Mouse (Mus musculus): ENCODE measurements around the gene Hist1h4i. TPM values are rescaled to one million over a fixed set of nuclear protein-coding genes. Genes with fewer than 3 reads are reported as not detected.

The Hist1h4i gene
- polyA plus RNA-seq, 1 experiment from 2014 or later = 33.6 TPM

DNA sequence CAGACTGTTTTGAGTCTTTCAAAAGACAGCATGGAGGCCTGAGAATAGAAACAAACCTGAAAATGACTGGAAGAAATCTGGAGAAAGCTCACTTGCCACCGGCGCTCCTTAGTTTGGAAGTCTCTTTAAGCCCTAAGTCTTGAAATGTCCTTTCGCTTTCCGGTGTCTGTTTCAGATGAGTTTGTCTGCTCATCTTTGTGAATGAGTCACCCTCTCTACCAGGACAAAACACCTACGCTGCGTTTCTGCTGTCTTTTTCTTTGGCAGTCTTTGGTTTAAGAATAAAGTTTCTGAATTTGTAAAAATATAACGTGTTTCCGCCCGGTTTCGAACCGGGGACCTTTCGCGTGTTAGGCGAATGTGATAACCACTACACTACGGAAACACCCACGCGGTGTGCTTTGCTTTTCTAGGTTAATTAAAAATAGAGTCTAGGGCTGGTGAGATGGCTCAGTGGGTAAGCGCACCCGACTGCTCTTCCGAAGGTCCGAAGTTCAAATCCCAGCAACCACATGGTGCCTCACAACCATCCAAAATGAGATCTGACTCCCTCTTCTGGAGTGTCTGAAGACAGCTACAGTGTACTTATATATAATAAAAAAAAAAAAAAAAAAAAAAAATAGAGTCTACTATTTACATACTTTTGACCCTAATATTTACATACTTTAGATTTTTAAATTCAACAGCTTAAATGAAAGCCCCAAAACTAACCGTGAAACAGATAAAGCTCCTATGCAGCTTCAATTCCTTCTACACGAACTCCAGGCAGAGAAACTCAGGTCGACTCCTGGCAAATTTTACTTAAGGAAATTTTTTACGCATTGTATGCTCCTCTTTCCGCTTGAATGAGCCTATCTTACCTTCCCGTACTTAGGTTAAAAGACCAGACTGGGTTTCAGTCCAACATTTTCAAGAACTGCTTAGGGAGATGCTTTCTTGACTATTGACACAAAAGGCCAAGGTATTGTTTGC is 25.4 kb downstream of the Hist1h4i start:
- H3K4me1 ChIP-seq (replicated peaks) = peaks cover 14% of the 10 kb centered on the region; the same call in 1 of the 2 replicates
- H3K27ac ChIP-seq = no peak overlapping the region
- H3K36me3 ChIP-seq = no peaks in the 10 kb centered on the region
- WGBS = 15% methylated on average over 27 of the region's 27 CpGs
- H3K4me3 ChIP-seq = peak overlapping the region; percentile 18; the same call in 1 of the 2 replicates
- peak; percentile 84 for DNase-seq (ENCODE audit: low spot score)
- peaks cover 89% of the 10 kb centered on the region for H3K27me3 ChIP-seq (ENCODE audit: insufficient read depth, poor library complexity, severe bottlenecking)
- H3K9me3 ChIP-seq = peaks cover 4% of the 10 kb centered on the region; the same call in 1 of the 2 replicates

- Histone ChIP-seq H3K4me1 (replicated peaks) (peaks cover 5% of the 10 kb centered on the region; the same call in 1 of the 2 replicates), H3K9me3 (peaks cover 4% of the 10 kb centered on the region; the same call in 1 of the 2 replicates), H3K4me3 (peak overlapping the region; percentile 37), H3K36me3 (no peaks in the 10 kb centered on the region), H3K27me3 (ENCODE audit: insufficient read depth, poor library complexity, severe bottlenecking) (peaks cover 90% of the 10 kb centered on the region), H3K27ac (no peak overlapping the region)
- WGBS = 15% methylated on average over 17 of the region's 17 CpGs
- DNase-seq (ENCODE audit: low spot score) = peak; percentile 49
Observed at GRCm38 (mm10) chr13:22014411-22014845, 26.7 kb downstream of the Hist1h4i start.

- H3K27me3 ChIP-seq (ENCODE audit: insufficient read depth, poor library complexity, severe bottlenecking) = peaks cover 90% of the 10 kb centered on the region
- H3K9me3 ChIP-seq = peaks cover 4% of the 10 kb centered on the region; the same call in 1 of the 2 replicates
- H3K4me1 ChIP-seq (replicated peaks) = peaks cover 5% of the 10 kb centered on the region; the same call in 1 of the 2 replicates
- peak overlapping the region; percentile 37 for H3K4me3 ChIP-seq
- no peak overlapping the region for H3K27ac ChIP-seq
- no peaks in the 10 kb centered on the region for H3K36me3 ChIP-seq
- 20% methylated on average over 13 of the region's 13 CpGs for WGBS
- peak; percentile 41 for DNase-seq (ENCODE audit: low spot score)
Observed at GRCm38 (mm10) chr13:22013716-22014115, 27.4 kb downstream of the Hist1h4i start.

GRCm38 (mm10) chr13:22009642-22010041 is 31.5 kb downstream of the Hist1h4i start, which contains the start of gene Prss16:
TSS of gene Prss16 (minus strand) at chr13:22009742.
- Histone ChIP-seq H3K27ac (no peak within 1 kb of the TSS), H3K9me3 (no peaks in the 10 kb centered on the region), H3K4me1 (replicated peaks) (peaks cover 27% of the 10 kb centered on the region), H3K36me3 (no peaks in the 10 kb centered on the region), H3K4me3 (no peak within 1 kb of the TSS), H3K27me3 (ENCODE audit: insufficient read depth, poor library complexity, severe bottlenecking) (peaks cover 100% of the 10 kb centered on the region)
- DNase-seq (ENCODE audit: low spot score) = no peak
- WGBS = 39% methylated on average over 6 of the region's 7 CpGs

- H3K4me3 ChIP-seq = no peak overlapping the region
- WGBS = 73% methylated on average over 3 of the region's 3 CpGs
- no peak overlapping the region for H3K27ac ChIP-seq
- H3K27me3 ChIP-seq (ENCODE audit: insufficient read depth, poor library complexity, severe bottlenecking) = peaks cover 100% of the 10 kb centered on the region
- no peaks in the 10 kb centered on the region for H3K9me3 ChIP-seq
- peaks cover 23% of the 10 kb centered on the region for H3K4me1 ChIP-seq (replicated peaks)
- DNase-seq (ENCODE audit: low spot score) = no peak
- H3K36me3 ChIP-seq = no peaks in the 10 kb centered on the region
Observed at GRCm38 (mm10) chr13:22008707-22009106, 32.5 kb downstream of the Hist1h4i start.

GRCm38 (mm10) chr13:22007872-22008271 is 33.3 kb downstream of the Hist1h4i start:
- no peak for DNase-seq (ENCODE audit: low spot score)
- Histone ChIP-seq H3K4me3 (peak overlapping the region; percentile 64; the same call in 1 of the 2 replicates), H3K27me3 (ENCODE audit: insufficient read depth, poor library complexity, severe bottlenecking) (peaks cover 100% of the 10 kb centered on the region), H3K9me3 (no peaks in the 10 kb centered on the region), H3K36me3 (no peaks in the 10 kb centered on the region), H3K27ac (no peak overlapping the region), H3K4me1 (replicated peaks) (peaks cover 23% of the 10 kb centered on the region)
- 51% methylated on average over 7 of the region's 7 CpGs for WGBS

- WGBS = 1% methylated on average over 18 of the region's 18 CpGs
- Histone ChIP-seq H3K4me3 (peak overlapping the region; percentile 64), H3K4me1 (replicated peaks) (peaks cover 23% of the 10 kb centered on the region), H3K9me3 (no peaks in the 10 kb centered on the region), H3K36me3 (no peaks in the 10 kb centered on the region), H3K27me3 (ENCODE audit: insufficient read depth, poor library complexity, severe bottlenecking) (peaks cover 100% of the 10 kb centered on the region), H3K27ac (no peak overlapping the region)
- DNase-seq (ENCODE audit: low spot score) = no peak
Observed at GRCm38 (mm10) chr13:22007121-22007510, 34.0 kb downstream of the Hist1h4i start.

GRCm38 (mm10) chr13:22006334-22007120 is 34.6 kb downstream of the Hist1h4i start:
- under 1% methylated on average over 38 of the region's 38 CpGs for WGBS
- H3K36me3 ChIP-seq = no peaks in the 10 kb centered on the region
- H3K4me1 ChIP-seq (replicated peaks) = peaks cover 23% of the 10 kb centered on the region
- H3K9me3 ChIP-seq = no peaks in the 10 kb centered on the region
- H3K4me3 ChIP-seq = peak overlapping the region; percentile 64
- peaks cover 100% of the 10 kb centered on the region for H3K27me3 ChIP-seq (ENCODE audit: insufficient read depth, poor library complexity, severe bottlenecking)
- no peak overlapping the region for H3K27ac ChIP-seq
- peak; percentile 50 for DNase-seq (ENCODE audit: low spot score)

DNA sequence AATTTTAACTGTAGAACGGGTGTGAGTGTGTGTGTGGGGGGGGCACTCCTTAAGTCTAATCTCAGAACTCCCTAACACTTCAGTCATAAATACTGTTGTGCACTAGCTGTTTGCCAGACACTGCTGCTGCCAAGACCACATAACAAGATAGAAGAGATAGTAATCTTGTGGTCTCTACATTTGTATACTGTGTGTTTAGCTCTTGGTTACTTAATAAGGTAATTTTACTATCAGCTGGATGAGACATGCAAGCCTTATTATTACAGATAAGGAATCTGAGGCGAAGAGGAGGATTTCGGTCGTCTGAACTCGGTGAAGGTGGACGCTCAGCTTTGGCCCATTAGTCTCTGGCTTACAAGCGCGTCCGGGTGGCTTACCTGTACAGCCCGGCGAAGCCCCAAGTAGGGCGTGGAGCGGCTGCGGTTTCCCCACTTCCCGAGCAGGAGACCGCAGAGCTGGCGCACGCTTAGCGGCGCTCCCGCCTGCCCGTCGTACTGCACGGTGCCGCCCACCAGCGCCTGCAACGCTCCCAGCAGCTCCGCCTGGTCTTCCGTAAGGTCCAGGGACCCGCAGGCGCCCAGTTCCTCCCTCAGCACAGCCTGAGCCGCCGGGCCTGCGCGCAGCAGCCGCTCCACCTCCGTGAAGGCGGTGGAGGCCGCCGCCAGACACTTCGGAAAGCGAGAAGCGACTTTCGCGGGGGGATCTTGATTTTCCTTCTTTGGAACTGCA is 35.4 kb downstream of the Hist1h4i start:
- Histone ChIP-seq H3K4me1 (replicated peaks) (peaks cover 23% of the 10 kb centered on the region), H3K36me3 (no peaks in the 10 kb centered on the region), H3K27me3 (ENCODE audit: insufficient read depth, poor library complexity, severe bottlenecking) (peaks cover 100% of the 10 kb centered on the region), H3K4me3 (peak overlapping the region; percentile 64), H3K27ac (peak overlapping the region; percentile 40; the same call in 1 of the 2 replicates), H3K9me3 (no peaks in the 10 kb centered on the region)
- peak; percentile 71 for DNase-seq (ENCODE audit: low spot score)
- under 1% methylated on average over 45 of the region's 45 CpGs for WGBS

DNA sequence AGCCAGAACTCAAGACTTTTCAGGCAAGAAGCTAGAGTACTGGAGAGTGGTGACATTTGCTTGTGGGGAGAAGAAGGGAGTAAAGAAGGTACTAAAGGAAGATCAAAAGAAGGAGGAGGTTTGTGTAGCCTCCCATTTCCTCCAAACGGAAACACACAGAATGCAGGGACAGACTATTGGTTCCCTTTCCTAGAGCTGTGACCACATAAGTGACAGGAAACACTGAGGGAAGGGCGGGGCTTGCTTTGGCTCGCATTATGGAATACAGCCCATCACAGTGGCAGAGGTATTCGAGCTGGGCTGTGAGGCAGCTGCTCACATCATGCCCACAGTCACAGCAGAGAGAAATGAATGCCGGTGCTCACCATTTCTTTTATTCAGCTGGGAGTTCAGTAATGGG is 39.3 kb downstream of the Hist1h4i start:
- DNase-seq (ENCODE audit: low spot score) = no peak
- Histone ChIP-seq H3K4me3 (peak overlapping the region; percentile 1; the same call in 1 of the 2 replicates), H3K4me1 (replicated peaks) (peaks cover 27% of the 10 kb centered on the region), H3K36me3 (no peaks in the 10 kb centered on the region), H3K27ac (no peak overlapping the region), H3K9me3 (no peaks in the 10 kb centered on the region), H3K27me3 (ENCODE audit: insufficient read depth, poor library complexity, severe bottlenecking) (peaks cover 100% of the 10 kb centered on the region)
- 24% methylated on average over 5 of the region's 5 CpGs for WGBS

GRCm38 (mm10) chr13:22001346-22001745 is 39.8 kb downstream of the Hist1h4i start:
- Histone ChIP-seq H3K9me3 (no peaks in the 10 kb centered on the region), H3K4me1 (replicated peaks) (peaks cover 25% of the 10 kb centered on the region), H3K4me3 (no peak overlapping the region), H3K36me3 (no peaks in the 10 kb centered on the region), H3K27ac (no peak overlapping the region), H3K27me3 (ENCODE audit: insufficient read depth, poor library complexity, severe bottlenecking) (peaks cover 100% of the 10 kb centered on the region)
- whole genome bisulfite sequencing = 61% methylated on average over 2 of the region's 2 CpGs
- DNase-seq (ENCODE audit: low spot score) = no peak

DNA sequence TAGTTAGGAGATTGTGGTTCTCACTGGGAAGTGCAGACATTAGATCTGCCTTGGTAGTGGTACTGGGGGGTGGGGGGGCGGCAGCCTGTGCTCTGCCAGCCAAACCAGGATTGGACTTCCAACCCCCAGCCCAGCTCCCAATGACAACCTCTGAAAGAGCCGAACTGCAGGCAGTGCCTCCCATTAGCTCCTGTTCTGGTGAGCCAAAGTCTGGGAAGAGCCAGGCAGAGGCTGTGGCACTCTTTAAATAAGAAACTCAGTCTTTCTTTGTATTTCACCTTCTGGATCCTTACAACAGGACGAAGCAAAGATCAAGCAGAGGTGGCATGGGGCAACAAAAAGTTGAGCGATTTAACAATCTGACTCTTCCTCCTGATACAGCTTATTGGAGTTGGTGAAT is 42.0 kb downstream of the Hist1h4i start:
- no peaks in the 10 kb centered on the region for H3K36me3 ChIP-seq
- DNase-seq (ENCODE audit: low spot score) = no peak
- H3K4me1 ChIP-seq (replicated peaks) = peaks cover 22% of the 10 kb centered on the region
- H3K27me3 ChIP-seq (ENCODE audit: insufficient read depth, poor library complexity, severe bottlenecking) = peaks cover 97% of the 10 kb centered on the region
- no peaks in the 10 kb centered on the region for H3K9me3 ChIP-seq
- no peak overlapping the region for H3K27ac ChIP-seq
- no peak overlapping the region for H3K4me3 ChIP-seq
- WGBS = 38% methylated on average over 4 of the region's 4 CpGs
